Mouse (Mus musculus): ENCODE results near the gene Nt5c1a.

GRCm38 (mm10) chr4:123182328-123183238 is 18.7 kb upstream of the Nt5c1a start, which contains the start of gene Hpcal4:
- TF ChIP-seq CTCF (IDR thresholded peaks at IDR 0.05; ENCODE audit: control insufficient read depth, insufficient read depth, insufficient read length) (no peak), USF1 (IDR thresholded peaks at IDR 0.05; ENCODE audit: low read depth) (no peak), MAX (IDR thresholded peaks at IDR 0.05) (no peak), FOSL1 (IDR thresholded peaks at IDR 0.05; ENCODE audit: insufficient read depth, low read length, poor library complexity, severe bottlenecking) (no peak), MYOD1 (IDR thresholded peaks at IDR 0.05; ENCODE audit: control insufficient read depth, insufficient read length, low read depth) (no peak), MYOG (IDR thresholded peaks at IDR 0.05; ENCODE audit: control insufficient read depth, extremely low read depth, insufficient read length) (no peak), CEBPB (IDR thresholded peaks at IDR 0.05; ENCODE audit: low read depth) (no peak)
